Mouse (Mus musculus): ENCODE results near the gene Gm26897.

DNA sequence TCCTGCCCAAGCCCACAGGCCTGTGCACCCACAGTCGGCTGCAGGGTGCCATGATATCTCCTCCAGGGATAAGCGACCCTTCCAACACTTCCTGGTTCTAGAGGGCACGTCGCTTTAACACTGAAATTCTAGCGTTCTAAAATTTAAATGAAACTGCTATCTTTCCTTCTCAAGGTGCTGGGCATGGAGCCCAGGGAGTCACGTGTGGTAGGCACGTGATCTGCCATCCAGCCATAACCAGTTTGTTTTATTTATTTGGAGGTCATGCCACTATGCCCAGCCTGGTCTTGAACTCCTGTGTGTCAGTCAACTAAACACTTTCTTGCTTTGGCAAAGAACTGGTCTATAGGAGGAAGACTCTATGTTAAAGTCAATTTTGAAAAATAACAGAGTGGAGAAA lies 35.7 kb upstream of the Gm26897 start:
- no peak for TF ChIP-seq CTCF (IDR thresholded peaks at IDR 0.05)
- TF ChIP-seq EP300 (IDR thresholded peaks at IDR 0.05), result no peak

Data from lung, postnatal 0 days (tissue).